8 mouse cellular contexts compared by ENCODE assay signal in genomic region chr4:59625998-59626910, GRCm38 (mm10). TPM values are rescaled to one million over a fixed set of nuclear protein-coding genes. Genes with fewer than 3 reads are reported as not detected.
A peak's percentile ranks its signal among the peaks of the same experiment; 100 is the strongest.
DNase-seq lines count a peak whose midpoint lies in the region; ATAC-seq and TF ChIP-seq lines count a peak whose summit lies in the region.

Gene E130308A19Rik (plus strand): TSS chr4:59626211.

- peak; percentile 92 for ATAC-seq in activated CD4-positive, CD25-positive, alpha-beta regulatory T cell, adult 4 months
- peak; percentile 86 for ATAC-seq in inflammation-experienced regulatory T-cells, adult 6 months
- peak; percentile 90 for ATAC-seq in megakaryocyte-erythroid progenitor cell, adult 5-6 weeks (replicated peaks; ENCODE audit: low FRiP score, low TSS enrichment, poor library complexity, severe bottlenecking)

- peak within 1 kb of the TSS; percentile 82 for H3K4me3 ChIP-seq in cortical plate, adult 2 months (ENCODE audit: insufficient read depth, low read length)

- no peak for TF ChIP-seq CTCF in cortical plate, adult 2 months (IDR thresholded peaks at IDR 0.05; ENCODE audit: extremely low read depth, insufficient read depth, low read length)

- intact Hi-C loops in left cerebral cortex, postnatal 14 days (cut with DNase I), result loop anchor here (5.0 kb wide), 2 partner anchors 136 to 156 kb away; no protein-coding TSS in a partner anchor

- H3K27ac ChIP-seq in cortical plate, adult 2 months (ENCODE audit: insufficient read depth, low read length), result peak within 1 kb of the TSS; percentile 57

- no peaks in the 10 kb centered on the region; the same call in 1 of the 2 replicates for H3K4me1 ChIP-seq in cortical plate, adult 2 months (ENCODE audit: control insufficient read depth, insufficient read depth, low read length)

- peak; percentile 69 for DNase-seq in gastrocnemius, postnatal 10 days
- peak; percentile 28 to 69 for DNase-seq in left cerebral cortex, postnatal 14 days (ENCODE audit: low spot score in 2 of 2)
- peak; percentile 65 for DNase-seq in right cerebral cortex, postnatal 14 days
- peak; percentile 63 for DNase-seq in urinary bladder, postnatal 25 days (ENCODE audit: low spot score)

- TF ChIP-seq POLR2A in cortical plate, adult 2 months (IDR thresholded peaks at IDR 0.05; ENCODE audit: extremely low read depth, insufficient read depth, low read length), result no peak

RNA-seq across cellular contexts. Expression of gene E130308A19Rik, which starts in this region (rescaled TPM):
- 1 to 10 TPM; 7.6 to 9.1 TPM for polyA plus RNA-seq in activated CD4-positive, CD25-positive, alpha-beta regulatory T cell, adult 4 months (2017; shearing (Covaris generic))
- 6.1 and 7.3 TPM in 2 replicates for polyA plus RNA-seq in cortical plate, adult 2 months (2012; rRNA removed)
- 1 to 10 TPM; 7.0 to 7.7 TPM for total RNA-seq in gastrocnemius, postnatal 10 days (2021)
- polyA plus RNA-seq in inflammation-experienced regulatory T-cells, adult 6 months (2017; shearing (Covaris generic)), result 10 to 100 TPM in 1 of 3 experiments, 1 to 10 TPM in 2; 7.0 to 25.5 (median 10.0) TPM
- 1 to 10 TPM; 9.6 to 9.9 TPM for total RNA-seq in left cerebral cortex, postnatal 14 days (2021)
- 24.1 and 39.1 TPM in 2 replicates for total RNA-seq in megakaryocyte-erythroid progenitor cell, adult 5-6 weeks (2014; fragmentation: Nextera tagmentation)
- 9.6 and 17.0 TPM in 2 replicates for total RNA-seq in megakaryocyte-erythroid progenitor cell, adult 5-6 weeks (2017)

Comparison
In these comparisons a context has a peak if more than half of its experiments do, and no peak if none do; other contexts are left out.
1. Peak in every context shown above with its lines: DNase-seq, ATAC-seq, H3K4me3 ChIP-seq and H3K27ac ChIP-seq.